Mouse (Mus musculus) lung, postnatal 0 days (tissue): ENCODE results near the gene Adgrg5. TPM values are rescaled to one million over a fixed set of nuclear protein-coding genes. Genes with fewer than 3 reads are reported as not detected.

Source experiments
- ATAC-seq: fragments of 200-750 bp; cut with Nextera tagmentation; 2 replicates; pipeline ENCODE4 v1.8.0; 2017; ENCODE audit warnings: moderate library complexity
- DNase-seq: peaks from one replicate; pipeline ENCODE4 v3.0.0-alpha.2; 2016; ENCODE audit warnings: low spot score
- H3K27ac ChIP-seq: fragments of 300-500 bp; sonication (generic); 2 replicates; pipeline ENCODE4 v1.5.1; 2014; ENCODE audit warnings: antibody characterized with exemption, mild to moderate bottlenecking, low read length, mixed read lengths
- H3K27me3 ChIP-seq: fragments of 300-500 bp; sonication (generic); replicated peaks from 2 replicates; pipeline ENCODE4 v1.6.1; 2014; ENCODE audit warnings: low read length, mixed read lengths; ENCODE audit not compliant: insufficient read depth
- H3K36me3 ChIP-seq: fragments of 300-500 bp; sonication (generic); 2 replicates; pipeline ENCODE4 v1.6.1; 2014; ENCODE audit warnings: low read length, mixed read lengths; ENCODE audit not compliant: insufficient read depth
- H3K4me1 ChIP-seq: fragments of 300-500 bp; sonication (generic); 2 replicates; pipeline ENCODE4 v1.6.1; 2014; ENCODE audit warnings: antibody characterized with exemption, low read depth, low read length, mixed read lengths; ENCODE audit not compliant: insufficient read depth
- H3K4me2 ChIP-seq: fragments of 300-500 bp; sonication (generic); replicated peaks from 2 replicates; pipeline ENCODE4 v1.6.1; 2014; ENCODE audit warnings: low read depth, mild to moderate bottlenecking, low read length, moderate library complexity, mixed read lengths
- H3K4me3 ChIP-seq: fragments of 300-500 bp; sonication (generic); 2 replicates; pipeline ENCODE4 v1.5.1; 2014; ENCODE audit warnings: low read depth, low read length
- H3K9ac ChIP-seq: fragments of 300-500 bp; sonication (generic); replicated peaks from 2 replicates; pipeline ENCODE4 v1.6.1; 2014; ENCODE audit warnings: low read depth, mild to moderate bottlenecking
- H3K9me3 ChIP-seq: fragments of 300-500 bp; sonication (generic); 2 replicates; pipeline ENCODE4 v1.6.1; 2016; ENCODE audit warnings: low read length, mixed read lengths
- CTCF ChIP-seq: IDR thresholded peaks from 2 replicates; pipeline ENCODE4 v1.5.1; 2016; ENCODE audit warnings: antibody characterized with exemption, mild to moderate bottlenecking
- EP300 ChIP-seq: IDR thresholded peaks from 2 replicates; pipeline ENCODE4 v1.6.1; 2016; ENCODE audit warnings: antibody characterized with exemption, mild to moderate bottlenecking, control low read depth
- WGBS: fragments of 180-500 bp; shearing (Covaris S2); extraction: QIAGEN DNeasy Blood & Tissue Kit; methylation state at CpG from one replicate; pipeline ENCODE4 v1.1.7; 2014; 5-methylcytosine and 5-hydroxymethylcytosine counted together
- polyA plus RNA-seq: library from polyadenylated mRNA; unstranded; fragments of >200 nt; fragmentation: Nextera tagmentation; extraction: Ambion mirVana; gene quantifications from 2 replicates; pipeline ENCODE4 v1.2.1, GENCODE M21; 2015

The Adgrg5 gene
- polyA plus RNA-seq, 1 experiment from 2014 or later, result 0.31 TPM

GRCm38 (mm10) chr8:94914701-94915101, 8.8 kb upstream of the Adgrg5 start:
- no peaks in the 10 kb centered on the region for H3K36me3 ChIP-seq
- no peak overlapping the region for H3K4me3 ChIP-seq
- no peak for TF ChIP-seq CTCF
- no peak for TF ChIP-seq EP300
- peaks cover 22% of the 10 kb centered on the region; the same call in 1 of the 2 replicates for H3K4me1 ChIP-seq
- 31% methylated on average over 3 of the region's 3 CpGs for WGBS
- peak; percentile 17; the same call in 1 of the 2 replicates for ATAC-seq
- DNase-seq, result peak; percentile 72
- H3K4me2 ChIP-seq, result no peak overlapping the region; the same call in 1 of the 2 replicates
- no peaks in the 10 kb centered on the region for H3K27me3 ChIP-seq
- H3K9me3 ChIP-seq, result no peaks in the 10 kb centered on the region
- no peak overlapping the region for H3K9ac ChIP-seq
- no peak overlapping the region for H3K27ac ChIP-seq

DNA sequence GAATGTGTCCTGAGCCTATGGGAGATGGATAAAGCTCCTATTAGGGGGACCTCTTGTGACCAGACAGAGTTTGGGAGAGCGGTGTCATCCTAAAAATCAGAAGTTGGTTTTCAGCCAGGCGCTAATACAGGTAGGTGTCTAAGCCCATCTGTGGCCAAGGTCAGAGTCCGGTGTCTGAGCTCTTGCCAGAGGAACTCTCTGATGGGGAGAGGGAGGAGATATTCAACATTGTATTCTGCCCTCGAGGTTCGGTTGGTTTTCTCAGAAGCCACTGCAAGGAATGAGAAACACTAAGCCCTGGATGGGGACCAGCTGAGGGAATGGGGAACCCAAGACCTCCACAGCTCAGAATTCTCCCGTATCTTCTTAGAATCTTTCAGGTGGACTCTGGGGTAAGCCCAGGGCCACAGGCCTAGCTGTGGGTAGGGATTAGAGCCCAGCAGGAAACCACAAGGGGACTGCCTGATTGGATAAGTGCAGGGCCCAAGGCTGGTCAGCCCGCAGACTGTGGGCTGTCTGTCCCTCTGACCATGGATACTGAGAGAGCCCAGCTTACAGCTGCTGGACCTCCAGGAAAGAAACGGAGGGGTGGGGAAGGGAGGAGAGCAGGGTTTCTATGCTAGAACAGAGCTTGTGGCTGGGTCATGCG, 7.1 kb upstream of the Adgrg5 start:
- no peak for ATAC-seq
- Histone ChIP-seq H3K36me3 (no peaks in the 10 kb centered on the region), H3K4me1 (peaks cover 22% of the 10 kb centered on the region; the same call in 1 of the 2 replicates)

DNA sequence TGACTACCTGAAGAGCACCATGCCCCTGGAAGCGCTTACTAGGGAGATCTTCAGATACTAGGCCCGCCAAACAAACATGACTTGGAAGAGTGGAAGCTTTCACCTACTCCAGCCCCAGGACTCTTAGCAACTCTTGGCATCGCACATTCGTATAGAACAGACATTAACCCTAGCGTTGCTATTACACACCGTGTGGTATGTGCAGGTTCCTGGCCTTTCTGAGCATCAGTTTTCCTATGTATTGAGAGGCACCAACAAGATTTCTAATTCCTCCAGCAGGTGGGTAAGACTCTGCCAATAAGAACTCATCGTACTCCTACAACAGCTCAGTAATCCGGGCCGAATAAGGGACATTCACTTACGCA, 6.6 kb upstream of the Adgrg5 start:
- peak; percentile 51 for DNase-seq
- ATAC-seq, result peak; percentile 14
- Histone ChIP-seq H3K4me2 (peak overlapping the region; percentile 83), H3K4me1 (peaks cover 22% of the 10 kb centered on the region; the same call in 1 of the 2 replicates), H3K9ac (peak overlapping the region; percentile 6; the same call in 1 of the 2 replicates), H3K9me3 (no peaks in the 10 kb centered on the region), H3K4me3 (peak overlapping the region; percentile 84), H3K27me3 (no peaks in the 10 kb centered on the region), H3K36me3 (no peaks in the 10 kb centered on the region), H3K27ac (peak overlapping the region; percentile 29; the same call in 1 of the 2 replicates)
- TF ChIP-seq CTCF, result no peak
- WGBS, result 5% methylated on average over 10 of the region's 10 CpGs

More for the DNA sequence above, 7.1 kb upstream of the Adgrg5 start:
- H3K27ac ChIP-seq, result peak overlapping the region; percentile 29; the same call in 1 of the 2 replicates
- H3K4me2 ChIP-seq, result peak overlapping the region; percentile 83
- H3K4me3 ChIP-seq, result no peak overlapping the region
- TF ChIP-seq CTCF, result no peak
- no peak for TF ChIP-seq EP300
- 43% methylated on average over 9 of the region's 9 CpGs for WGBS
- no peaks in the 10 kb centered on the region for H3K27me3 ChIP-seq
- H3K9ac ChIP-seq, result no peak overlapping the region; the same call in 1 of the 2 replicates
- no peak for DNase-seq
- H3K9me3 ChIP-seq, result no peaks in the 10 kb centered on the region

- TF ChIP-seq CTCF, result peak; percentile 81
- TF ChIP-seq EP300, result no peak
- H3K4me3 ChIP-seq, result peak overlapping the region; percentile 84
- H3K9ac ChIP-seq, result peak overlapping the region; percentile 78
- peak overlapping the region; percentile 71 for H3K27ac ChIP-seq
- peak overlapping the region; percentile 83 for H3K4me2 ChIP-seq
- ATAC-seq (peak; percentile 98), DNase-seq (peak; percentile 97)
- H3K27me3 ChIP-seq, result no peaks in the 10 kb centered on the region
- H3K9me3 ChIP-seq, result no peaks in the 10 kb centered on the region
- under 1% methylated on average over 20 of the region's 27 CpGs for WGBS
- peaks cover 22% of the 10 kb centered on the region; the same call in 1 of the 2 replicates for H3K4me1 ChIP-seq
- H3K36me3 ChIP-seq, result no peaks in the 10 kb centered on the region
Measured at GRCm38 (mm10) chr8:94917352-94917751, 6.1 kb upstream of the Adgrg5 start.

GRCm38 (mm10) chr8:94917851-94918495, 5.5 kb upstream of the Adgrg5 start, which contains the start of gene Ccdc102a:
TSS of gene Ccdc102a (minus strand) at chr8:94918098.
- ATAC-seq (peak; percentile 62), DNase-seq (no peak)
- H3K9me3 ChIP-seq, result no peaks in the 10 kb centered on the region
- peaks cover 22% of the 10 kb centered on the region; the same call in 1 of the 2 replicates for H3K4me1 ChIP-seq
- peak within 1 kb of the TSS; percentile 84 for H3K4me3 ChIP-seq
- no peak for TF ChIP-seq EP300
- no peak for TF ChIP-seq CTCF
- WGBS, result 2% methylated on average over 33 of the region's 51 CpGs
- peak within 1 kb of the TSS; percentile 78 for H3K9ac ChIP-seq
- no peaks in the 10 kb centered on the region for H3K27me3 ChIP-seq
- H3K36me3 ChIP-seq, result no peaks in the 10 kb centered on the region
- H3K4me2 ChIP-seq, result peak within 1 kb of the TSS; percentile 83
- H3K27ac ChIP-seq, result peak within 1 kb of the TSS; percentile 71

DNA sequence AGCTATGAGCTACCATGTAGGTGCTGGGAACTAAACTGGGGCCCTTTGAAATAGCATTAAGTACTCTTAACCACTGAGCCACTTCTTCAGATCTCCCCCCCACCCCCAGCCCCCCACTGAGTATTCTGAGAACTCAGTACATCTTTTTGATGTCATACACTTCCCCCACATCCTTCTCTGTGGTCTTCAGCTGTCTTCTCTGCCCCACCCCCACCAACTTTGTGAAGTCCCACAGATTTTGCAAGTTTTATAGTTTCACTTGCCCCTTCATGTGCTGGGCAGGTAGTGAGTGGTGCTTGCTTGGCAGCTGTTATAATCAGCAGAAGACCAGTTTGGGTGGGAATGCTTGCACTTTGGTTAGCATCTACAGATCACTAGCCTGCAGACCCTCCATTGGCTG, 4.2 kb upstream of the Adgrg5 start:
- no peak overlapping the region for H3K27ac ChIP-seq
- H3K36me3 ChIP-seq, result no peaks in the 10 kb centered on the region

More for the DNA sequence above, 4.2 kb upstream of the Adgrg5 start:
- Histone ChIP-seq H3K4me2 (no peak overlapping the region), H3K4me1 (peaks cover 22% of the 10 kb centered on the region; the same call in 1 of the 2 replicates), H3K9me3 (no peaks in the 10 kb centered on the region), H3K4me3 (no peak overlapping the region), H3K9ac (no peak overlapping the region), H3K27me3 (no peaks in the 10 kb centered on the region)
- TF ChIP-seq EP300 (no peak), CTCF (no peak)
- ATAC-seq (no peak), DNase-seq (no peak)
